Mouse (Mus musculus) small intestine, adult 2 months (tissue): ENCODE results near the gene Ap4b1. TPM values are rescaled to one million over a fixed set of nuclear protein-coding genes. Genes with fewer than 3 reads are reported as not detected.
A peak's percentile ranks its signal among the peaks of the same experiment; 100 is the strongest.

ENCODE experiments used
- H3K27ac ChIP-seq: fragments of 200-500 bp; 2 replicates; pipeline ENCODE4 v1.5.1; 2012; ENCODE audit warnings: low read depth, low read length, control low read depth, inconsistent platforms; ENCODE audit not compliant: insufficient read depth
- H3K27me3 ChIP-seq: fragments of 200-500 bp; 2 replicates; pipeline ENCODE4 v1.6.1; 2012; ENCODE audit warnings: mild to moderate bottlenecking, moderate library complexity, low read length, inconsistent platforms; ENCODE audit not compliant: control insufficient read depth, insufficient read depth
- H3K36me3 ChIP-seq: fragments of 200-500 bp; 2 replicates; pipeline ENCODE4 v1.6.1; 2012; ENCODE audit warnings: mild to moderate bottlenecking, low read length, control low read depth, inconsistent platforms; ENCODE audit not compliant: control insufficient read depth, insufficient read depth
- H3K4me1 ChIP-seq: fragments of 200-500 bp; 2 replicates; pipeline ENCODE4 v1.6.1; 2012; ENCODE audit warnings: low read length, inconsistent platforms, mixed read lengths; ENCODE audit not compliant: control insufficient read depth, insufficient read depth, insufficient read length
- H3K4me3 ChIP-seq: fragments of 200-500 bp; 2 replicates; pipeline ENCODE4 v1.5.1; 2012; ENCODE audit warnings: low read depth, mild to moderate bottlenecking, control low read depth, inconsistent platforms, low read length, moderate library complexity
- CTCF ChIP-seq: fragments of 200-500 bp; IDR thresholded peaks from 2 replicates; pipeline ENCODE4 v1.5.1; 2012; ENCODE audit warnings: low read depth, mild to moderate bottlenecking, control low read depth, inconsistent platforms, low read length, moderate library complexity, mixed read lengths; ENCODE audit not compliant: insufficient replicate concordance, insufficient read length; ENCODE audit errors: extremely low read depth
- POLR2A ChIP-seq: fragments of 200-500 bp; IDR thresholded peaks from 2 replicates; pipeline ENCODE4 v1.6.1; 2012; ENCODE audit warnings: low read depth, mild to moderate bottlenecking, control low read depth, inconsistent platforms, low read length, moderate library complexity
- WGBS: fragments of 180-500 bp; shearing (Covaris S2); methylation state at CpG from one replicate; pipeline ENCODE4 v1.1.7; 2018; 5-methylcytosine and 5-hydroxymethylcytosine counted together
- polyA plus RNA-seq: library from polyadenylated mRNA; depleted of rRNA; stranded (reverse); fragments of >200 nt; gene quantifications from 2 replicates; pipeline ENCODE4 v1.2.3, GENCODE M21; 2012

The Ap4b1 gene
- polyA plus RNA-seq, 1 experiment = 9.4 TPM

DNA sequence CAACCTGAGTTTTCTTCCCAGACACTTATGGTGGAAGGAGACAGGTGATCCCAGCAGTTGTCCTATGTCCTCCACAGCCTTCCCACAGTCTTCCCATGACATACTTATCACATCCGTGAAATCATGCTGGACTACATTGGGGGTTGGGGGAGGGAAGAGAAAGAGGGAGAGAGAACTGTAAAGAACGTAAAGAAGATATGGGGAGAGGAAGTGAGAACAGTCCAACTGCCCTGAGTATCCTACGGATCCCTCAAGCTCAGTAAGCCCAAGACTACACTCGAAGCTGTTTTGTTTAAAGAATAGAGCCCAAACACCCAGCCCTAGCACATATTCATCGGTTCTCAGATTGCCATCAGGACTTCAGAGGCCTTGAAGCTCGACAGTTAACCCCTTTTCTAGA is 30.7 kb upstream of the Ap4b1 start:
- peaks cover 12% of the 10 kb centered on the region for H3K36me3 ChIP-seq
- 63% methylated on average over 6 of the region's 6 CpGs for WGBS

DNA sequence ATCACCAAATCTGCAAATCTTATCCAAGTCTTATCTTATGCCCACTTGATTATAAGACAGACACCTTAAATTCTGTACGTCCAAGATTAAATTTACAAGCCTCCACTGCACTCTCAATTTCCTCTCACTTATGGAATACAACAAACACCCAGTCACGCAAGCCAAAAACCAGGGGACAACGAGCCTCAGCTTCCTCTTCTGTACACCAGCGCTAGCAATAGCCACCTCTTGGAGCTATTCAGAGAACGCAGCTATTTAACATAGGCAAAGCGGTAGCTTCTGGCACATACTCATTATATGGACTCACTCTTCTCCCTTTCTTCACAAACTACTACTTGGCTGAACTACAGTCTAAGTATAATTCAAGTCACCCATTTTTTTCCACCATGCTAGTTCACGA is 30.1 kb upstream of the Ap4b1 start:
- no peak for TF ChIP-seq CTCF
- no peak for TF ChIP-seq POLR2A
- WGBS = 69% methylated on average over 7 of the region's 7 CpGs
- Histone ChIP-seq H3K27me3 (no peaks in the 10 kb centered on the region), H3K36me3 (peaks cover 10% of the 10 kb centered on the region), H3K27ac (no peak overlapping the region), H3K4me3 (no peak overlapping the region), H3K4me1 (peaks cover 8% of the 10 kb centered on the region; the same call in 1 of the 2 replicates)

More for the DNA sequence above, 30.7 kb upstream of the Ap4b1 start:
- Histone ChIP-seq H3K27ac (0 out of 2 replicates have a peak overlapping the region, but pooled peaks have one; percentile 13), H3K4me1 (peaks cover 8% of the 10 kb centered on the region; the same call in 1 of the 2 replicates), H3K27me3 (no peaks in the 10 kb centered on the region), H3K4me3 (no peak overlapping the region)
- TF ChIP-seq POLR2A (no peak), CTCF (no peak)

- peak overlapping the region; percentile 9; the same call in 1 of the 2 replicates for H3K27ac ChIP-seq
Observed at GRCm38 (mm10) chr3:103780271-103780670, 29.0 kb upstream of the Ap4b1 start.

DNA sequence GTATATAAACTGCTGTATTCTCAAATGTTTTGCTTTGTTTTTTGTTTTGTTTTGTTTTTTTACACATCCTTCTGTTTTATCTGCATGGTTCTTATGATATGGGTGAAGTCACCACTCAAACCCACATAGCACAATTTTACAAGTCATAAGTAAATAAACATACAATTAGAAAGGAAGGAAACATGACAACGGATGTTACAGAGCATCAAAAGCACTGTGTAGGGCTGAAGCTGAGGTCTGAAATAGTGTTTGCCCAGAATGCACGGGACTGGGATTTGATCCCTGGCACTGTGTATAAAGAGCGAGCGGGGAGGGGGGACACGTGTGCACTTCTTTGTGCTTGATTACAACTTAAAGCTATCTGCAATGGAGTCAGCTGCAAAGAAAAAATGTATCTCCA is 28.5 kb upstream of the Ap4b1 start:
- TF ChIP-seq POLR2A = no peak
- TF ChIP-seq CTCF = no peak
- Histone ChIP-seq H3K4me1 (peaks cover 11% of the 10 kb centered on the region; the same call in 1 of the 2 replicates), H3K27me3 (no peaks in the 10 kb centered on the region), H3K4me3 (no peak overlapping the region), H3K36me3 (peaks cover 10% of the 10 kb centered on the region), H3K27ac (no peak overlapping the region)
- WGBS = 75% methylated on average over 5 of the region's 5 CpGs

More at GRCm38 (mm10) chr3:103780271-103780670, 29.0 kb upstream of the Ap4b1 start:
- H3K36me3 ChIP-seq = peaks cover 10% of the 10 kb centered on the region
- H3K27me3 ChIP-seq = no peaks in the 10 kb centered on the region
- TF ChIP-seq POLR2A (no peak), CTCF (no peak)
- 88% methylated on average over 3 of the region's 3 CpGs for WGBS
- H3K4me3 ChIP-seq = no peak overlapping the region
- peaks cover 11% of the 10 kb centered on the region; the same call in 1 of the 2 replicates for H3K4me1 ChIP-seq

DNA sequence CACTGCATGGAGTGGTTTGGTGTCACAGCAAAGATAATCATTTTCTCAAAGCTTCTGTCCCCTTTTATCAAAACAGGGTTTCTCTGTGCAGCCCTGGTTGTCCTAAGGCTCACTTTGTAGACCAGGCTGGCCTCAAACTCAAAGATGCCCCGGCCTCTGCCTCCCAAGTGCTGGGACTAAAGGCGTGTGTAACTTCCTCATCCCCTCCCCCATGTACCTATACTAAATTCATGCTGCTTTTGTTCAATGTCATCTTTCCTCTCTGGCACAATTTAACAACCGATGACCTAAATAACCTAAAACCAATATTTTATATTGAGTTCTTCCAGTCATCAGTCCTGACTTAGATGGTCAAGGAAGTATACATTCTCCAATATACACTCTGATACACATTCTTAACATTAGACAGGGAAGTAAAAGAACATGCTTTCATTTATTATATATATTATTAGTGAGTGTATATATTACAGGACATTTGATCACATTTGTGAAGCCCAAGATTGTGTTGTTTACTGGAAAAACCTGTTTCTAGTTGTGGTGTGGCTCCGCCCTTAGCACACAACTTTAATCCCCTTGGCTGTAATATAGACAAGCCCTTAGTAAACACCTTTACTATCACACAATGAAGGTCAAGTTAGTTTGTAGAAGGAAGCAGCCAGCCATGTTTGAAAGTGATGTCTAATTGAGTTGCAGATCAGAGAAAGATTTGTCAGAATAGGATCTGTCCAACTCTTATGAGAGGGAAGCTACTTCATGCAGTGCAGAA is 26.3 kb upstream of the Ap4b1 start:
- H3K4me3 ChIP-seq = no peak overlapping the region
- H3K27ac ChIP-seq = peak overlapping the region; percentile 32; the same call in 1 of the 2 replicates
- WGBS = 52% methylated on average over 4 of the region's 4 CpGs
- H3K27me3 ChIP-seq = no peaks in the 10 kb centered on the region
- H3K4me1 ChIP-seq = peaks cover 11% of the 10 kb centered on the region; the same call in 1 of the 2 replicates
- H3K36me3 ChIP-seq = peaks cover under 1% of the 10 kb centered on the region; the same call in 1 of the 2 replicates
- TF ChIP-seq POLR2A (no peak), CTCF (no peak)

DNA sequence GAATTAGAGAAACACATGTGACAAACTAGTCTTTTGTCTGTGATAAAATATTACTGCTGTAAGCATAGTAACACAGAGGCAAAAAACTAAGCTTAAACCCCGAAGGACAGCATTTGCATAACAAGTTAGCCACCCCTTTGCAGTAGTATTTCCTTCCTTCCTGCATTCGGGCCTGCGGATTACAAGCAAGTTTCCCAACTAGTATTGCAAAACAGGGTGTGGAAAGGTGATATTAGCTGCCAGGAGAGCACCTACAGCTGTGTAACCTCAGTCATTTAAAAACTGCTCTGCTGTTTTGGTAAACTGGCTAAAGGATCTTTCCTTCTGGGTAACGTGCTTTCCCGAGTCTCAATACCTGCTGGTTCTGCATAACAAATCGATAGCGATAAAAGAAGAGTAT is 22.1 kb upstream of the Ap4b1 start:
- H3K4me3 ChIP-seq = no peak overlapping the region
- peak overlapping the region; percentile 3; the same call in 1 of the 2 replicates for H3K27ac ChIP-seq
- no peaks in the 10 kb centered on the region for H3K36me3 ChIP-seq
- WGBS = 28% methylated on average over 7 of the region's 7 CpGs
- no peaks in the 10 kb centered on the region for H3K27me3 ChIP-seq
- TF ChIP-seq CTCF (no peak), POLR2A (no peak)
- H3K4me1 ChIP-seq = peaks cover 14% of the 10 kb centered on the region; the same call in 1 of the 2 replicates

- Histone ChIP-seq H3K4me1 (peaks cover 10% of the 10 kb centered on the region; the same call in 1 of the 2 replicates), H3K27ac (no peak overlapping the region), H3K36me3 (no peaks in the 10 kb centered on the region), H3K27me3 (no peaks in the 10 kb centered on the region), H3K4me3 (no peak overlapping the region)
- TF ChIP-seq POLR2A (no peak), CTCF (no peak)
- 34% methylated on average over 7 of the region's 7 CpGs for WGBS
Observed at GRCm38 (mm10) chr3:103789096-103789495, 20.2 kb upstream of the Ap4b1 start.
